Mouse (Mus musculus): ENCODE measurements around the gene N4bp2.

Gene N4bp2

GRCm38 (mm10) chr5:65862217-65862927 is 99.1 kb downstream of the N4bp2 start:
- DNase-seq (ENCODE audit: low read depth, low spot score), result peak; percentile 18

- peak; percentile 95 for DNase-seq (ENCODE audit: low read depth, low spot score)
These were observed 100.0 kb downstream of the N4bp2 start for GRCm38 (mm10) chr5:65863349-65863749.

GRCm38 (mm10) chr5:65864486-65864885 is 101.2 kb downstream of the N4bp2 start:
- DNase-seq (ENCODE audit: low read depth, low spot score), result peak; percentile 43

GRCm38 (mm10) chr5:65864946-65865345 is 101.6 kb downstream of the N4bp2 start:
- no peak for DNase-seq (ENCODE audit: low read depth, low spot score)

- DNase-seq (ENCODE audit: low read depth, low spot score), result no peak
These were observed 103.3 kb downstream of the N4bp2 start for GRCm38 (mm10) chr5:65866591-65866990.

GRCm38 (mm10) chr5:65867380-65868116 is 104.2 kb downstream of the N4bp2 start:
- DNase-seq (ENCODE audit: low read depth, low spot score), result peak; percentile 74

- DNase-seq (ENCODE audit: low read depth, low spot score), result peak; percentile 14
These were observed 105.1 kb downstream of the N4bp2 start for GRCm38 (mm10) chr5:65868419-65868818.

- DNase-seq (ENCODE audit: low read depth, low spot score), result no peak
These were observed 106.3 kb downstream of the N4bp2 start for GRCm38 (mm10) chr5:65869660-65870059.

- peak; percentile 91 for DNase-seq (ENCODE audit: low read depth, low spot score)
These were observed 108.1 kb downstream of the N4bp2 start for GRCm38 (mm10) chr5:65871276-65871875.

GRCm38 (mm10) chr5:65873212-65873611 is 109.9 kb downstream of the N4bp2 start:
- DNase-seq (ENCODE audit: low read depth, low spot score), result peak; percentile 69

- no peak for DNase-seq (ENCODE audit: low read depth, low spot score)
These were observed 111.9 kb downstream of the N4bp2 start for GRCm38 (mm10) chr5:65875269-65875668.

GRCm38 (mm10) chr5:65878367-65878766 is 115.0 kb downstream of the N4bp2 start:
- DNase-seq (ENCODE audit: low read depth, low spot score), result no peak
